Mouse (Mus musculus): ENCODE measurements around the gene Cox7b. TPM values are rescaled to one million over a fixed set of nuclear protein-coding genes. Genes with fewer than 3 reads are reported as not detected.

Cox7b gene
- total RNA-seq, 2 experiments from 2014 or later, result 850 to 996 TPM

GRCm38 (mm10) chrX:106048191-106048590 lies 32.7 kb downstream of the Cox7b start:
- intact Hi-C loops (cut with DNase I; ENCODE audit: low total_unique reads), result no loop called here
- no peak for DNase-seq

Other genes with a start within 250 kb of the Cox7b start
- gene Atrx, start 86.3 kb upstream of the Cox7b start, total RNA-seq (2021), result 10 to 100 TPM; 42.3 to 43.4 TPM
- gene Magt1, start 3.8 kb upstream of the Cox7b start, total RNA-seq (2021), result 10 to 100 TPM; 24.2 to 27.7 TPM
- 10 to 100 TPM; 11.6 to 11.7 TPM for gene Atp7a, start 11.6 kb downstream of the Cox7b start, total RNA-seq (2021)
- under 1 TPM; 0.62 to 0.78 TPM for gene Tlr13, start 127.5 kb downstream of the Cox7b start, total RNA-seq (2021)
- gene Pgk1, start 171.4 kb downstream of the Cox7b start, total RNA-seq (2021), result 1,000 to 10,000 TPM; 1,326 to 1,532 TPM
- 1 to 10 TPM; 5.6 to 6.9 TPM for gene Taf9b, start 205.5 kb downstream of the Cox7b start, total RNA-seq (2021)
- gene Fnd3c2, start 239.7 kb downstream of the Cox7b start, total RNA-seq (2021), result under 1 TPM in 1 of 2 experiments, not detected in 1; 0.23 TPM